Mouse (Mus musculus): Measurements from ENCODE around the gene Cx3cr1.

DNA sequence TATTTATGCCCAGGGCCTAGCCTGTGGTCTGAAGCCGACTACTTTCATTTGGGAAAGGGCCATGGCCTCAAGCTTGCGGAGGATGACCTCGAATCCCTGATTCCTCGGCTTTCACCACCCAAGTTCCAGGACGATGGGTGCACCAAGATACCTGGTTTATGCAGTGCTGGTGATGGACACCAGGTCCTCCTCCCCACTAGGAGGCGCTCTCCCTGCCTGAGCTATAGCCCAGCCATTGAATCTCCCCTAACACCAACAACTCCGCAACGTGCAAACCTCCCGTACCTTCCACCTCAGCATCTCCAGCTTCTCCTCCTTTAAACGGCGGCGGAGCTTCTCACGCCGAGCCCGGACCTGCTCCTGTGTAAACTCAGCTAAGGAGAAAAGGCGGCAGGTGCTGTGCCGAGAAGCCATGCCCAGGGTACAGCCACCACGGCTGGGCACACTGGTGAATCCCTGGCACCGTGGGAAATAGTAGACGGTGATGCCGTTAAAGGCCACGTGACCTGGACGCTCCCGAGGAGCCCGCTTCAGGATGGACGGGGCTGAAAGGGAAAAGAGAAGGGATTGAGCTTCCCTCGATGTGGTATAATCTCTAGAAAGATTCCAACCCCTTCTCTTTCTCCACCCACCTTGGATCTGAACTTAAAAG, 95.7 kb downstream of the Cx3cr1 start:
- TF ChIP-seq POLR2A (IDR thresholded peaks at IDR 0.05; ENCODE audit: low read depth, low read length): no peak
- peak; percentile 50; the same call in 1 of the 2 replicates for TF ChIP-seq CTCF (IDR thresholded peaks at IDR 0.05; ENCODE audit: extremely low read depth, insufficient read length, insufficient replicate concordance, low read depth, low read length)

Data from small intestine, adult 2 months (tissue).